Mouse (Mus musculus): ENCODE measurements around the gene Cspg4.

GRCm38 (mm10) chr9:56900060-56900459 lies 35.2 kb downstream of the Cspg4 start:
- TF ChIP-seq CTCF (IDR thresholded peaks at IDR 0.05; ENCODE audit: low read depth) = no peak
- no peak for TF ChIP-seq EP300 (IDR thresholded peaks at IDR 0.05; ENCODE audit: low read depth)
